Mouse (Mus musculus): ENCODE results near the gene Cyp2j7.
"Not testable (repeated sequence)": the region's sequence is repeated elsewhere in the genome, so short reads cannot be mapped to it uniquely, and the experiment has no call there.

DNA sequence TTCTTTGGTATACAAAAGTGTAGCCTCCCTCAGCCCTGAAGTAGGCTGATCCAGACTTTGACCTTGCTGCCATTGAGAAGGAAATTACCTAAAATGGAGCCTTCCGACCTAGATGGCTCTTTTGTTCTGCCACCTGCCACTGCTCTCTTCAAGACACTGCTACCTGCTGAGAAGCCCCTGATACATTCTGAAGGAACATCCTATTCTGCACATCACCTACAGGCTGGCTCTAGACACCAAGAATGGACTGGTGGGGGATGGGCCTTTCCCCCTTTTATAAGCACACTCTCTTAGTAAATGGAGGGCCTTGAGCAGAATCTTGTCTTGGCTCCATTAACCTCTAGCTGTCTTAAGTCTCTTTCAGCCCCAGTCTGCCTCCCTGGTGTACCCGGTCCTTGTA, 51.7 kb downstream of the Cyp2j7 start:
- not testable (repeated sequence) for TF ChIP-seq POLR2A (IDR thresholded peaks at IDR 0.05; ENCODE audit: borderline replicate concordance, extremely low read depth, insufficient read depth, insufficient read length, poor library complexity, severe bottlenecking); CTCF (IDR thresholded peaks at IDR 0.05; ENCODE audit: borderline replicate concordance, extremely low read depth, insufficient read depth, insufficient read length)
